Mouse (Mus musculus): ENCODE measurements around the gene Gm28079.
"Not testable (repeated sequence)": the region's sequence is repeated elsewhere in the genome, so short reads cannot be mapped to it uniquely, and the experiment has no call there.

- not testable (repeated sequence) for TF ChIP-seq EP300, CTCF (IDR thresholded peaks at IDR 0.05; ENCODE audit: low read depth)
Measured at GRCm38 (mm10) chrY:70014799-70015198, at the start of gene Gm28079.

Data from liver, postnatal 0 days (tissue).